Mouse (Mus musculus): Measurements from ENCODE around the gene Cpsf6. TPM values are rescaled to one million over a fixed set of nuclear protein-coding genes. Genes with fewer than 3 reads are reported as not detected.
A peak's percentile ranks its signal among the peaks of the same experiment; 100 is the strongest.

Cpsf6 gene
- polyA plus RNA-seq, 1 experiment from 2014 or later: 93.0 TPM

GRCm38 (mm10) chr10:117358891-117359290 is 20.9 kb downstream of the Cpsf6 start:
- Histone ChIP-seq H3K36me3 (ENCODE audit: control insufficient read depth, insufficient read depth, low read length) (peaks cover 83% of the 10 kb centered on the region), H3K4me2 (ENCODE audit: low read length) (no peak overlapping the region), H3K4me3 (ENCODE audit: control insufficient read depth in 1 of 2, insufficient read depth in 1 of 2, low read depth in 1 of 2, low read length in 2 of 2) (no peak overlapping the region), H3K9me3 (ENCODE audit: control insufficient read depth, low read length) (no peaks in the 10 kb centered on the region), H3K4me1 (ENCODE audit: control insufficient read depth in 2 of 2, insufficient read depth in 2 of 2, low read length in 2 of 2) (no peaks in the 10 kb centered on the region), H3K9ac (ENCODE audit: low read length) (no peak overlapping the region), H3K27ac (replicated peaks in 1 of 2; ENCODE audit: control insufficient read depth in 1 of 2, insufficient read depth in 1 of 2, low read depth in 2 of 2, low read length in 2 of 2) (no peak overlapping the region), H3K27me3 (ENCODE audit: control insufficient read depth, insufficient read depth, low read length) (no peaks in the 10 kb centered on the region)
- 90% methylated on average over 11 of the region's 11 CpGs for WGBS
- no peak for ATAC-seq (ENCODE audit: insufficient number of reproducible peaks, insufficient read depth, low FRiP score, low read depth)

- 90% methylated on average over 4 of the region's 4 CpGs for WGBS
- H3K4me2 ChIP-seq (ENCODE audit: low read length): no peak overlapping the region
- no peaks in the 10 kb centered on the region for H3K9me3 ChIP-seq (ENCODE audit: control insufficient read depth, low read length)
- H3K27me3 ChIP-seq (ENCODE audit: control insufficient read depth, insufficient read depth, low read length): no peaks in the 10 kb centered on the region
- H3K4me3 ChIP-seq (ENCODE audit: control insufficient read depth in 1 of 2, insufficient read depth in 1 of 2, low read depth in 1 of 2, low read length in 2 of 2): no peak overlapping the region
- peaks cover 23% of the 10 kb centered on the region for H3K36me3 ChIP-seq (ENCODE audit: control insufficient read depth, insufficient read depth, low read length)
- no peak for ATAC-seq (ENCODE audit: insufficient number of reproducible peaks, insufficient read depth, low FRiP score, low read depth)
- no peak overlapping the region for H3K27ac ChIP-seq (replicated peaks in 1 of 2; ENCODE audit: control insufficient read depth in 1 of 2, insufficient read depth in 1 of 2, low read depth in 2 of 2, low read length in 2 of 2)
- peaks cover 0 to 7% of the 10 kb centered on the region in 2 experiments; a peak in 2 of 4 replicates for H3K4me1 ChIP-seq (ENCODE audit: control insufficient read depth in 2 of 2, insufficient read depth in 2 of 2, low read length in 2 of 2)
- H3K9ac ChIP-seq (ENCODE audit: low read length): no peak overlapping the region
Observed at GRCm38 (mm10) chr10:117343000-117343399, 36.8 kb downstream of the Cpsf6 start.

- 67% methylated on average over 2 of the region's 2 CpGs for WGBS
- Histone ChIP-seq H3K27ac (replicated peaks in 1 of 2; ENCODE audit: control insufficient read depth in 1 of 2, insufficient read depth in 1 of 2, low read depth in 2 of 2, low read length in 2 of 2) (no peak overlapping the region), H3K4me2 (ENCODE audit: low read length) (no peak overlapping the region), H3K27me3 (ENCODE audit: control insufficient read depth, insufficient read depth, low read length) (no peaks in the 10 kb centered on the region), H3K36me3 (ENCODE audit: control insufficient read depth, insufficient read depth, low read length) (peaks cover 23% of the 10 kb centered on the region), H3K4me1 (ENCODE audit: control insufficient read depth in 2 of 2, insufficient read depth in 2 of 2, low read length in 2 of 2) (peaks cover 0 to 7% of the 10 kb centered on the region in 2 experiments; a peak in 2 of 4 replicates), H3K9me3 (ENCODE audit: control insufficient read depth, low read length) (no peaks in the 10 kb centered on the region), H3K9ac (ENCODE audit: low read length) (no peak overlapping the region), H3K4me3 (ENCODE audit: control insufficient read depth in 1 of 2, insufficient read depth in 1 of 2, low read depth in 1 of 2, low read length in 2 of 2) (no peak overlapping the region)
- no peak for ATAC-seq (ENCODE audit: insufficient number of reproducible peaks, insufficient read depth, low FRiP score, low read depth)
Observed at GRCm38 (mm10) chr10:117342406-117342805, 37.4 kb downstream of the Cpsf6 start.

- H3K36me3 ChIP-seq (ENCODE audit: control insufficient read depth, insufficient read depth, low read length): peaks cover 13% of the 10 kb centered on the region
- H3K4me1 ChIP-seq (ENCODE audit: control insufficient read depth in 2 of 2, insufficient read depth in 2 of 2, low read length in 2 of 2): peaks cover 0 to 7% of the 10 kb centered on the region in 2 experiments; a peak in 2 of 4 replicates
- no peak overlapping the region for H3K4me2 ChIP-seq (ENCODE audit: low read length)
- H3K27me3 ChIP-seq (ENCODE audit: control insufficient read depth, insufficient read depth, low read length): no peaks in the 10 kb centered on the region
- H3K9ac ChIP-seq (ENCODE audit: low read length): no peak overlapping the region
- H3K9me3 ChIP-seq (ENCODE audit: control insufficient read depth, low read length): no peaks in the 10 kb centered on the region
- ATAC-seq (ENCODE audit: insufficient number of reproducible peaks, insufficient read depth, low FRiP score, low read depth): no peak
- no peak overlapping the region for H3K27ac ChIP-seq (replicated peaks in 1 of 2; ENCODE audit: control insufficient read depth in 1 of 2, insufficient read depth in 1 of 2, low read depth in 2 of 2, low read length in 2 of 2)
- no peak overlapping the region for H3K4me3 ChIP-seq (ENCODE audit: control insufficient read depth in 1 of 2, insufficient read depth in 1 of 2, low read depth in 1 of 2, low read length in 2 of 2)
- WGBS: 65% methylated on average over 4 of the region's 4 CpGs
Observed at GRCm38 (mm10) chr10:117341029-117341428, 38.8 kb downstream of the Cpsf6 start.

GRCm38 (mm10) chr10:117339241-117339640 is 40.6 kb downstream of the Cpsf6 start:
- H3K4me1 ChIP-seq (ENCODE audit: control insufficient read depth in 2 of 2, insufficient read depth in 2 of 2, low read length in 2 of 2): peaks cover 0 to 7% of the 10 kb centered on the region in 2 experiments; a peak in 3 of 4 replicates
- H3K27ac ChIP-seq (replicated peaks in 1 of 2; ENCODE audit: control insufficient read depth in 1 of 2, insufficient read depth in 1 of 2, low read depth in 2 of 2, low read length in 2 of 2): no peak overlapping the region
- no peaks in the 10 kb centered on the region for H3K9me3 ChIP-seq (ENCODE audit: control insufficient read depth, low read length)
- H3K4me2 ChIP-seq (ENCODE audit: low read length): no peak overlapping the region
- no peaks in the 10 kb centered on the region for H3K27me3 ChIP-seq (ENCODE audit: control insufficient read depth, insufficient read depth, low read length)
- H3K9ac ChIP-seq (ENCODE audit: low read length): no peak overlapping the region
- peaks cover 3% of the 10 kb centered on the region for H3K36me3 ChIP-seq (ENCODE audit: control insufficient read depth, insufficient read depth, low read length)
- no peak for ATAC-seq (ENCODE audit: insufficient number of reproducible peaks, insufficient read depth, low FRiP score, low read depth)
- no peak overlapping the region for H3K4me3 ChIP-seq (ENCODE audit: control insufficient read depth in 1 of 2, insufficient read depth in 1 of 2, low read depth in 1 of 2, low read length in 2 of 2)
- 79% methylated on average over 7 of the region's 7 CpGs for whole genome bisulfite sequencing

- Histone ChIP-seq H3K36me3 (ENCODE audit: control insufficient read depth, insufficient read depth, low read length) (no peaks in the 10 kb centered on the region), H3K4me2 (ENCODE audit: low read length) (no peak overlapping the region), H3K9ac (ENCODE audit: low read length) (no peak overlapping the region), H3K4me3 (ENCODE audit: control insufficient read depth in 1 of 2, insufficient read depth in 1 of 2, low read depth in 1 of 2, low read length in 2 of 2) (no peak overlapping the region), H3K4me1 (ENCODE audit: control insufficient read depth in 2 of 2, insufficient read depth in 2 of 2, low read length in 2 of 2) (peaks cover 0 to 4% of the 10 kb centered on the region in 2 experiments; a peak in 2 of 4 replicates), H3K27me3 (ENCODE audit: control insufficient read depth, insufficient read depth, low read length) (no peaks in the 10 kb centered on the region), H3K9me3 (ENCODE audit: control insufficient read depth, low read length) (no peaks in the 10 kb centered on the region), H3K27ac (replicated peaks in 1 of 2; ENCODE audit: control insufficient read depth in 1 of 2, insufficient read depth in 1 of 2, low read depth in 2 of 2, low read length in 2 of 2) (no peak overlapping the region)
- no peak for ATAC-seq (ENCODE audit: insufficient number of reproducible peaks, insufficient read depth, low FRiP score, low read depth)
Observed at GRCm38 (mm10) chr10:117337946-117338345, 41.9 kb downstream of the Cpsf6 start.

GRCm38 (mm10) chr10:117335649-117336048 is 44.2 kb downstream of the Cpsf6 start:
- no peaks in the 10 kb centered on the region for H3K36me3 ChIP-seq (ENCODE audit: control insufficient read depth, insufficient read depth, low read length)
- no peak overlapping the region for H3K27ac ChIP-seq (replicated peaks in 1 of 2; ENCODE audit: control insufficient read depth in 1 of 2, insufficient read depth in 1 of 2, low read depth in 2 of 2, low read length in 2 of 2)
- ATAC-seq (ENCODE audit: insufficient number of reproducible peaks, insufficient read depth, low FRiP score, low read depth): no peak
- no peak overlapping the region for H3K9ac ChIP-seq (ENCODE audit: low read length)
- H3K9me3 ChIP-seq (ENCODE audit: control insufficient read depth, low read length): no peaks in the 10 kb centered on the region
- no peaks in the 10 kb centered on the region; a peak in 1 of 4 replicates for H3K4me1 ChIP-seq (ENCODE audit: control insufficient read depth in 2 of 2, insufficient read depth in 2 of 2, low read length in 2 of 2)
- no peak overlapping the region for H3K4me3 ChIP-seq (ENCODE audit: control insufficient read depth in 1 of 2, insufficient read depth in 1 of 2, low read depth in 1 of 2, low read length in 2 of 2)
- H3K27me3 ChIP-seq (ENCODE audit: control insufficient read depth, insufficient read depth, low read length): no peaks in the 10 kb centered on the region
- 32% methylated on average over 4 of the region's 4 CpGs for WGBS
- 0 out of 2 replicates have a peak overlapping the region, but pooled peaks have one; percentile 6 for H3K4me2 ChIP-seq (ENCODE audit: low read length)

GRCm38 (mm10) chr10:117330521-117330920 is 49.3 kb downstream of the Cpsf6 start:
- Histone ChIP-seq H3K4me1 (ENCODE audit: control insufficient read depth in 2 of 2, insufficient read depth in 2 of 2, low read length in 2 of 2) (peaks cover 0 to 7% of the 10 kb centered on the region in 2 experiments; a peak in 2 of 4 replicates), H3K27ac (replicated peaks in 1 of 2; ENCODE audit: control insufficient read depth in 1 of 2, insufficient read depth in 1 of 2, low read depth in 2 of 2, low read length in 2 of 2) (no peak overlapping the region), H3K27me3 (ENCODE audit: control insufficient read depth, insufficient read depth, low read length) (no peaks in the 10 kb centered on the region), H3K9ac (ENCODE audit: low read length) (no peak overlapping the region), H3K4me2 (ENCODE audit: low read length) (no peak overlapping the region), H3K4me3 (ENCODE audit: control insufficient read depth in 1 of 2, insufficient read depth in 1 of 2, low read depth in 1 of 2, low read length in 2 of 2) (no peak overlapping the region), H3K36me3 (ENCODE audit: control insufficient read depth, insufficient read depth, low read length) (no peaks in the 10 kb centered on the region), H3K9me3 (ENCODE audit: control insufficient read depth, low read length) (no peaks in the 10 kb centered on the region)
- no peak for ATAC-seq (ENCODE audit: insufficient number of reproducible peaks, insufficient read depth, low FRiP score, low read depth)
- WGBS: 70% methylated on average over 5 of the region's 5 CpGs
